Mouse (Mus musculus) bone marrow macrophage, adult 2 months (primary cell): ENCODE results near the gene Spsb4. TPM values are rescaled to one million over a fixed set of nuclear protein-coding genes. Genes with fewer than 3 reads are reported as not detected.

ENCODE experiments used
- H3K27ac ChIP-seq: 2 replicates; pipeline ENCODE4 v1.5.1; 2012; ENCODE audit warnings: low read depth, low read length; ENCODE audit not compliant: insufficient read depth
- H3K4me1 ChIP-seq: 2 replicates; pipeline ENCODE4 v1.6.1; 2012; ENCODE audit warnings: low read length; ENCODE audit not compliant: control insufficient read depth, insufficient read depth
- H3K4me3 ChIP-seq: 2 replicates; pipeline ENCODE4 v1.5.1; 2012; ENCODE audit warnings: mild to moderate bottlenecking, low read length, moderate library complexity; ENCODE audit not compliant: insufficient read depth
- CTCF ChIP-seq: IDR thresholded peaks from 2 replicates; pipeline ENCODE4 v1.5.1; 2012; ENCODE audit warnings: low read depth, mild to moderate bottlenecking, low read length, moderate library complexity
- POLR2A ChIP-seq: IDR thresholded peaks from 2 replicates; pipeline ENCODE4 v1.6.1; 2012; ENCODE audit warnings: mild to moderate bottlenecking, low read depth, low read length, borderline replicate concordance
- polyA plus RNA-seq: library from polyadenylated mRNA; stranded (reverse); fragments of >200 nt; gene quantifications from 2 replicates; pipeline ENCODE4 v1.2.4, GENCODE M21; 2012; ENCODE audit not compliant: missing spikeins, insufficient read depth, insufficient read length

Gene Spsb4
- polyA plus RNA-seq, 1 experiment: not detected

GRCm38 (mm10) chr9:96980037-96980997 lies 38.3 kb downstream of the Spsb4 start:
- Histone ChIP-seq H3K27ac (no peak overlapping the region), H3K4me1 (no peaks in the 10 kb centered on the region), H3K4me3 (no peak overlapping the region)
- TF ChIP-seq POLR2A (no peak), CTCF (no peak)

DNA sequence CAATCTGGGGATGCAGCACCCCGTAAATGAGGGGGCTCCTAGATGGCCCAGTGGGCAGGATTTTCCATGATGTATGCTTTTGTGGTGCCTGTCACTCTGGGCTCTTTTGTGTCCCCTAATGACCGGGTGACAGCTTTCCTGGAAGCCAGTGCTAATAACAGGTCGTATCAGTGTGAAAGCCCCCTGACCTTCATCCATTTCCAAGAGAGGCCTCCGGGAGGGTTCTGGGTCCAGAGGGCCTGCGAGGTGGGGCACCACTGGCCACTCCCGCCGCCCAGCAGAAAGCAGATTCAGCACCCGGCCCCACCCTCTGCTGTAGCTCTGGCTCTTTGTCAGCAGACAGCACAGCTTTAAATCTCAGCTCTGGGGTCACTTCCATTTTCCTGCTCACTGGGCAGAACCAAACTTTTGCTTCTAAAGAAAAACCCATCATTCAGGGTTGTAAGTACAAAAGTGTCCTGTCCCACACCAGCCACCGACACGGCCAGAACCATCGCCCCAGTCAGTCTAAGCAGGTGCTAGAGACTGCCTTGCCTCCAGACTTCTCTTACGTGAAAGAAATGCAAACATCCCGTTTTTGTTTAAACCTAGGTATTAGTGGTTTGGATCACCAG lies 39.1 kb downstream of the Spsb4 start:
- no peak overlapping the region for H3K4me3 ChIP-seq
- no peaks in the 10 kb centered on the region for H3K4me1 ChIP-seq
- no peak overlapping the region for H3K27ac ChIP-seq
- TF ChIP-seq POLR2A: no peak
- TF ChIP-seq CTCF: no peak

DNA sequence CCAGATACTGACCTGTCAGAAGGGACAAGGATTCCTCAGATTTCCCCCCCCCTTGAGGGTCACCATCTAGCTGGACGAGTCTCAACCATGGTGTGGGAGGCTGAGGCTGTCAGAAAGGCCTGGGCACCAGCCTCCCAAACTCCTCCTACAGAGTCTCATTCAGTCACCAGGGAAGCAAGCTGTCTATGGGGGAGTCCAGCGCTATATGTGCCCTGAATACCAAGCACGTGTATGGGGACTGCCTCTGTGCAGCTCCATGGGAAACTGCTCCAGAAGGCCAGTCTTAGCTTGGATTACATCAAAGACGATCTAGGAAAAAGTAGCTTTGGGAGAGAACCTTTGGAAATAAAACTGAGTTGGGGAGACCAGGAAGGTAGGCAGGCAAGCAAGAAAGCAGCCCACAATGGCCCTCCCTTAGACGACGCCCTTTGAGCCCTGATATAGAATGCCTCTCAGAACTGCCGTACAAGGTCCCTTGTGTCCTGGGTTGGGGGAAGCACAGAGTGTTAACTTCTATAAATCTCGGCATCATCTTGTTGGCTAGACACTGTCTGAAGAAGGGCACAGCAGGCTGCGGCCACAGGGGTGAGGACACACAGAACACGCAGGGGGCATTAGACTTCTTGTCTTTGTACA lies 40.4 kb downstream of the Spsb4 start:
- Histone ChIP-seq H3K27ac (no peak overlapping the region), H3K4me1 (no peaks in the 10 kb centered on the region), H3K4me3 (no peak overlapping the region)
- no peak for TF ChIP-seq POLR2A
- no peak for TF ChIP-seq CTCF

DNA sequence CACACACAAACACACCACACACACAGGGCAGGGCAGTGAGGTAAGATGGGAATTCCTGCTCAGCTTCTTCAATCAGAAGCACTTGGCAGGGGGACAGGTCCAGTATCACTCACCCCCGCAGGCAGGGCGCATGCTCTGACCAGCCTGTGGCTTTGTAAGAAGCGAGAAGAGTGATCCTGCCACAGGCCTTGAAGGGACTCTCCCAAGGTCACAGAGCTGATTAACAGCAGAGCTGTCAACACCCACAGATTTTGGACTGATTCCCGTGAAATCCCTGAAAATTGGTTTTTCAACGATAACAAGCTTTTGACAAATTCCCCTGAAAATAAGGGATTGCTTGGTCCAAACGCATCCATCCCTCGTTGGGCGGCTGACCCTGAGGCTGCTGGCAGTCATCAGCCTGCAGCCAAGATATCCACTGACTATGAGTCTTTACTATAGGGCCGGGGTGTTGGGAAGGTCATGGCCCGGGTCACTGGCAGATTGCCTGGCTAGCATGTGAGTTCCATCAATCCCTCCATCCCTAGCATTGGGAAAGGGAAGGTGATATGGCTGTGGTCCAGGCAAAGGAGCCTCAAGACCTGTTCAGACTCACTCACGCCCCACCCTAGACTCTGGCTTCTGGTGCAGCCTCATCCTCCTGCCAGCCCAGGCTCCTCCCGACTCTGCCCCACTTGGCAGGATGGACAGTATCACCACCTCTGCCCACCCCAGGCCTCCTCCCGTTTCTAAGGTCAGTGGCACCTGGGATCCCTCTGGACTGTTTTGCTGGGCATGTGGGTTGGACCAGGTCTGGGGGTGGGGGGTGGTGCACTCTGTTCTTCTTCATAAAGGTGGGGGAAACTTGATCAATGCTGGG lies 41.1 kb downstream of the Spsb4 start:
- H3K4me3 ChIP-seq: no peak overlapping the region
- no peaks in the 10 kb centered on the region for H3K4me1 ChIP-seq
- no peak overlapping the region for H3K27ac ChIP-seq
- TF ChIP-seq POLR2A (no peak), CTCF (no peak)

DNA sequence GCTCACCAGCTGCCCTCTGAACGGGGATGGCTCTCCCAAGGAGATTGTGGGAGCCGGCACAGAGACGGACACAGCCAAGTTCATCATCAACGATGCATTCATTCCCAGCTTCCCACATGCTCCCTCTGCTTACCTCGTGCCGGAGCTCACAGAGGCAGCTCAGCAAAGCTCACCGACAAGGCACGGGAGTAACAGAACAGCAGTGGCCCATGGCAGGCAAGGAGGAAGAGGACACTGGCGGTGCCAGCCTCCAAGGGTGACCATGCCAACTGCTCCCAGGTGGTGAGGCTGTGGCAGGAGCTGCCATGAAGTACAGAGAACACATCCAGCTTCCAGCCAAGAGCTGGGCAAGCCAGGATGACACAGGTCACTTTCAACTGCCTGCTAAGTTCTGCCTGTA lies 45.6 kb downstream of the Spsb4 start:
- Histone ChIP-seq H3K4me1 (no peaks in the 10 kb centered on the region), H3K4me3 (no peak overlapping the region)
- TF ChIP-seq POLR2A: no peak
- no peak for TF ChIP-seq CTCF

DNA sequence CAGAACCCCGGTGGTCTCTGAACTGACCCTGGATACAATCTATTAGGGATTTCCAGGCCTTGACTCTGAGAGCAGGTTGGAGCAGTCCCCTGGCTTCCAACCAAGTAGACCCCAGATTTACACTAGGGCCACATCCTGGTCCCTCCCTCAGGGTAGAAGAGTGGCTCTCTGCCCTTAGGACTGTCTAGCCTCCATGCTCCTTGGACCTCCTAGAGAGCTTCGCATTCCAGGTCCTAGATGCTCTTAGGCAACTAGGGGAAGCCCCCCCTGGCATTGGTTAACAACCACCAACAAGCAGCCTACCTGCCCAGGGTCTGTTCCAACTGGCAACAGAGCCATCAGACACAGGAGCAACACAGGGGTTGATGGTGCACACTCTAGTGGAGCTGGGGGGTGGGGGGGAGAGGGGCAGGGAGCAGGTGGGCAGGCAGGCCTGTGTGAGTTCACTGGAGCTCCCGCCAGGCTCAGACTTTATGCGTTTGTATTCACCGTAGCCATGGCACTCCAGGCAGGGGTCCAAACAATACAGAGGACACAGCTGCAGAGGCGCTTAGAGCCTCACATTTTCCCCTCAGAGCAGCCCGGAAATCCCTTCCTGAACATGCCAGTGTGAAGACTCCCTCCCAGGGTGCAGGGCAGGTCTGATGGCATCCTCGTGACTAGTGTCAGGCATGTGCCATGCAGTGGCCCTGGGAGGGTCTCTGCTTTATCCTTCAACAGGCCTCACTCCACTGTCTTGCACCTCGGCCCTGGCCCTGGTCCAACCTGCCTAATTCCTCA lies 46.8 kb downstream of the Spsb4 start:
- H3K4me3 ChIP-seq: no peak overlapping the region
- no peak overlapping the region for H3K27ac ChIP-seq
- H3K4me1 ChIP-seq: no peaks in the 10 kb centered on the region
- TF ChIP-seq POLR2A (no peak), CTCF (no peak)

More for the DNA sequence above, 45.6 kb downstream of the Spsb4 start:
- H3K27ac ChIP-seq: no peak overlapping the region

DNA sequence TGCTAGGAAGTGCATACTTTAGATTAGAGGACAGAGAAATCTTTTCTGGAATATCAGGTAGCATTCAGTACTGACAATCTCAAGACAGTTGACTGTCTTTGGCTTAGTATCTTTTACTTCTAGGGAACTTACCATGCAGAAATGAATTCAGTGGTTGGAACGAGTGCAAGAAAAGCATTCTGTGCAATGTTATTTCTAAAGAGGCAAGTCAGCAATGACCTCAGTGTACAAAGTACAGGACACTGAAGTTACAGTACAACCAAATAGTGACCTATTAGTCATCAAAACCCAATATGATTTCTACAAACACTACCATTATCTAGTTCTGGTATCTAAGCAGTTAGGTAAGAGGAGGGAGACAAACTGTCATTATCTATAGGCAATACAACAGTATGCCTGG lies 51.1 kb downstream of the Spsb4 start:
- H3K27ac ChIP-seq: no peak overlapping the region
- TF ChIP-seq POLR2A (no peak), CTCF (no peak)

DNA sequence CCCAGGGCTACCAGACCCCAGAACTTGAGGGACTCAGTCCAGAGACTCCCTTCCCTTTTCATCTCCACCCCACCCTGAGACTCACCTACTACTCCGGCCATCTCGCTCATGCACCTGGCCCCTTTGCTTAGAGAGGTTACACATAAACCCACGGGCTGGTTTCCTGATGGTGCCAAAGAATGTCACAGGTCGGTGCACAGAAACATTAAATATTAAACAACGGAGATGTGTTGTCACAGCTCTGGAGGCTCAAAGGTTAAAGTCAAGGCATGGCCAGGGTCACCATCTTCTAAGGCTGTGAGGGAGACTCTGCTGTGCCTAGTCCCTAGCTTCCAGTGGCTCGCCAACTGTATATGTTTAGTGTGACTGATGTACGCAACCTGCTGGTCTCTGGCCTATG lies 52.2 kb downstream of the Spsb4 start:
- Histone ChIP-seq H3K4me1 (no peaks in the 10 kb centered on the region), H3K4me3 (no peak overlapping the region), H3K27ac (no peak overlapping the region)
- TF ChIP-seq CTCF (no peak), POLR2A (no peak)

More for the DNA sequence above, 51.1 kb downstream of the Spsb4 start:
- Histone ChIP-seq H3K4me3 (no peak overlapping the region), H3K4me1 (no peaks in the 10 kb centered on the region)
